Mouse (Mus musculus) lung, embryonic 14.5 days (tissue): Measurements from ENCODE around the gene Wnt16. TPM values are rescaled to one million over a fixed set of nuclear protein-coding genes. Genes with fewer than 3 reads are reported as not detected.
A peak's percentile ranks its signal among the peaks of the same experiment; 100 is the strongest.

Experiments
- ATAC-seq: fragments of 200-750 bp; cut with Nextera tagmentation; 2 replicates; pipeline ENCODE4 v1.8.0; 2017; ENCODE audit warnings: mild to moderate bottlenecking, moderate TSS enrichment, moderate library complexity; ENCODE audit not compliant: insufficient read depth
- DNase-seq: peaks from one replicate; pipeline ENCODE4 v3.0.0-alpha.2; 2015
- H3K27ac ChIP-seq: fragments of 300-500 bp; sonication (generic); 2 replicates; pipeline ENCODE4 v1.5.1; 2014; ENCODE audit warnings: low read depth, mild to moderate bottlenecking, moderate library complexity
- H3K27me3 ChIP-seq: fragments of 300-500 bp; sonication (generic); 2 replicates; pipeline ENCODE4 v1.6.1; 2014; ENCODE audit warnings: low read length, control low read depth; ENCODE audit not compliant: insufficient read depth
- H3K36me3 ChIP-seq: fragments of 300-500 bp; sonication (generic); 2 replicates; pipeline ENCODE4 v1.6.1; 2014; ENCODE audit warnings: control low read depth; ENCODE audit not compliant: insufficient read depth
- H3K4me1 ChIP-seq: fragments of 300-500 bp; sonication (generic); 2 replicates; pipeline ENCODE4 v1.6.1; 2014; ENCODE audit warnings: antibody characterized with exemption, control low read depth; ENCODE audit not compliant: insufficient read depth
- H3K4me2 ChIP-seq: fragments of 300-500 bp; sonication (generic); 2 replicates; pipeline ENCODE4 v1.6.1; 2014; ENCODE audit warnings: mild to moderate bottlenecking
- H3K4me3 ChIP-seq: fragments of 300-500 bp; sonication (generic); 2 replicates; pipeline ENCODE4 v1.5.1; 2014; ENCODE audit warnings: low read depth, low read length
- H3K9ac ChIP-seq: fragments of 300-500 bp; sonication (generic); 2 replicates; pipeline ENCODE4 v1.6.1; 2014
- H3K9me3 ChIP-seq: fragments of 300-500 bp; sonication (generic); 2 replicates; pipeline ENCODE4 v1.6.1; 2016; ENCODE audit warnings: low read depth, low read length, control low read depth
- CTCF ChIP-seq: IDR thresholded peaks from 2 replicates; pipeline ENCODE4 v1.5.1; 2016; ENCODE audit warnings: antibody characterized with exemption, low read depth
- WGBS: fragments of 180-500 bp; shearing (Covaris S2); extraction: QIAGEN DNeasy Blood & Tissue Kit; methylation state at CpG from one replicate; pipeline ENCODE4 v1.1.7; 2014; 5-methylcytosine and 5-hydroxymethylcytosine counted together
- polyA plus RNA-seq: library from polyadenylated mRNA; unstranded; fragments of >200 nt; fragmentation: Nextera tagmentation; extraction: Ambion mirVana; gene quantifications from 2 replicates; pipeline ENCODE4 v1.2.1, GENCODE M21; 2014

The Wnt16 gene
- polyA plus RNA-seq, 1 experiment from 2014 or later = not detected

- Histone ChIP-seq H3K4me3 (no peak overlapping the region), H3K36me3 (no peaks in the 10 kb centered on the region), H3K27ac (no peak overlapping the region), H3K9me3 (no peaks in the 10 kb centered on the region), H3K27me3 (no peaks in the 10 kb centered on the region), H3K9ac (no peak overlapping the region), H3K4me1 (no peaks in the 10 kb centered on the region), H3K4me2 (no peak overlapping the region)
- DNase-seq (no peak), ATAC-seq (no peak)
- 70% methylated on average over 5 of the region's 5 CpGs for WGBS
- no peak for TF ChIP-seq CTCF
Observed at GRCm38 (mm10) chr6:22267807-22268667, 20.0 kb upstream of the Wnt16 start.

- no peaks in the 10 kb centered on the region for H3K36me3 ChIP-seq
- no peak for TF ChIP-seq CTCF
- no peak overlapping the region for H3K9ac ChIP-seq
Observed at GRCm38 (mm10) chr6:22268677-22269076, 19.4 kb upstream of the Wnt16 start.

GRCm38 (mm10) chr6:22269840-22270521 lies 18.0 kb upstream of the Wnt16 start:
- DNase-seq (no peak), ATAC-seq (no peak)
- Histone ChIP-seq H3K9ac (no peak overlapping the region), H3K27ac (no peak overlapping the region), H3K27me3 (no peaks in the 10 kb centered on the region), H3K4me3 (no peak overlapping the region), H3K36me3 (no peaks in the 10 kb centered on the region), H3K4me1 (no peaks in the 10 kb centered on the region), H3K4me2 (no peak overlapping the region), H3K9me3 (no peaks in the 10 kb centered on the region)
- TF ChIP-seq CTCF = no peak
- WGBS = 69% methylated on average over 8 of the region's 8 CpGs

More at GRCm38 (mm10) chr6:22268677-22269076, 19.4 kb upstream of the Wnt16 start:
- no peak overlapping the region for H3K4me3 ChIP-seq
- no peaks in the 10 kb centered on the region for H3K9me3 ChIP-seq
- H3K4me2 ChIP-seq = no peak overlapping the region
- no peaks in the 10 kb centered on the region for H3K4me1 ChIP-seq
- no peak for ATAC-seq
- H3K27ac ChIP-seq = no peak overlapping the region
- H3K27me3 ChIP-seq = no peaks in the 10 kb centered on the region
- no peak for DNase-seq

GRCm38 (mm10) chr6:22277941-22278340 lies 10.1 kb upstream of the Wnt16 start:
- Histone ChIP-seq H3K4me3 (no peak overlapping the region), H3K4me2 (no peak overlapping the region), H3K4me1 (no peaks in the 10 kb centered on the region), H3K27ac (no peak overlapping the region), H3K9ac (no peak overlapping the region), H3K27me3 (no peaks in the 10 kb centered on the region), H3K9me3 (no peaks in the 10 kb centered on the region), H3K36me3 (no peaks in the 10 kb centered on the region)
- ATAC-seq = no peak
- TF ChIP-seq CTCF = no peak
- WGBS = 86% methylated on average over 3 of the region's 3 CpGs
- no peak for DNase-seq

GRCm38 (mm10) chr6:22280217-22280861 lies 7.7 kb upstream of the Wnt16 start:
- no peaks in the 10 kb centered on the region for H3K27me3 ChIP-seq
- no peaks in the 10 kb centered on the region for H3K4me1 ChIP-seq
- peak overlapping the region; percentile 33; the same call in 1 of the 2 replicates for H3K4me2 ChIP-seq
- no peak overlapping the region for H3K27ac ChIP-seq
- DNase-seq = peak; percentile 86
- ATAC-seq = peak; percentile 74
- no peak overlapping the region for H3K9ac ChIP-seq
- H3K9me3 ChIP-seq = no peaks in the 10 kb centered on the region
- WGBS = 36% methylated on average over 14 of the region's 14 CpGs
- H3K36me3 ChIP-seq = no peaks in the 10 kb centered on the region
- H3K4me3 ChIP-seq = no peak overlapping the region
- TF ChIP-seq CTCF = no peak

- 86% methylated on average over 4 of the region's 4 CpGs for WGBS
- H3K9ac ChIP-seq = no peak overlapping the region
- no peak for TF ChIP-seq CTCF
Observed at GRCm38 (mm10) chr6:22282405-22282804, 5.6 kb upstream of the Wnt16 start.

More at GRCm38 (mm10) chr6:22282405-22282804, 5.6 kb upstream of the Wnt16 start:
- Histone ChIP-seq H3K27ac (no peak overlapping the region), H3K4me2 (no peak overlapping the region), H3K27me3 (peaks cover 2% of the 10 kb centered on the region; the same call in 1 of the 2 replicates), H3K4me1 (no peaks in the 10 kb centered on the region), H3K4me3 (no peak overlapping the region), H3K36me3 (no peaks in the 10 kb centered on the region), H3K9me3 (no peaks in the 10 kb centered on the region)
- no peak for ATAC-seq
- DNase-seq = no peak
